Mouse (Mus musculus) fibroblast of lung, adult 2 months (primary cell): ENCODE measurements around the gene Anks3.

Experiments
- DNase-seq: peaks from one replicate; pipeline ENCODE4 v3.0.0-alpha.2; 2011; ENCODE audit warnings: low read depth

Gene Anks3

DNA sequence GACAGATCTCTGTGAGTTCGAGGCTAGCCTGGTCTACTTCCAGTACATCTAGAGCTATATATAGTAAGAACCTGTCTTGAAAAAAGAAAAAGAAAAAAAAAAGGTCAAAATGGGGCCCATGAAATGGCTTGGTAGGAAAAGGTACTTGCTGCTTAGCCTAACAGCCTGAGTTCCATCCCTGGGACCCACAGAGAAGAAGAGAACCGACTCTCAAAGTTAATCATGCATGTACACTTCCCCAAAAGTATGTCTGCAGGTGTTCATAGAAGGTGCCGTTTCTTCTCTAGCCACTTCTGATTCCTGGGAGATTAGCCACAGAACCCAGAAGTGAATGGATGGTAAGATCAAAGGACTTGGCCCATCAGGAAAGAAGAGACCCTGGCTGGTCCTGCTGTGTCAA is 4.4 kb upstream of the Anks3 start:
- DNase-seq = no peak

DNA sequence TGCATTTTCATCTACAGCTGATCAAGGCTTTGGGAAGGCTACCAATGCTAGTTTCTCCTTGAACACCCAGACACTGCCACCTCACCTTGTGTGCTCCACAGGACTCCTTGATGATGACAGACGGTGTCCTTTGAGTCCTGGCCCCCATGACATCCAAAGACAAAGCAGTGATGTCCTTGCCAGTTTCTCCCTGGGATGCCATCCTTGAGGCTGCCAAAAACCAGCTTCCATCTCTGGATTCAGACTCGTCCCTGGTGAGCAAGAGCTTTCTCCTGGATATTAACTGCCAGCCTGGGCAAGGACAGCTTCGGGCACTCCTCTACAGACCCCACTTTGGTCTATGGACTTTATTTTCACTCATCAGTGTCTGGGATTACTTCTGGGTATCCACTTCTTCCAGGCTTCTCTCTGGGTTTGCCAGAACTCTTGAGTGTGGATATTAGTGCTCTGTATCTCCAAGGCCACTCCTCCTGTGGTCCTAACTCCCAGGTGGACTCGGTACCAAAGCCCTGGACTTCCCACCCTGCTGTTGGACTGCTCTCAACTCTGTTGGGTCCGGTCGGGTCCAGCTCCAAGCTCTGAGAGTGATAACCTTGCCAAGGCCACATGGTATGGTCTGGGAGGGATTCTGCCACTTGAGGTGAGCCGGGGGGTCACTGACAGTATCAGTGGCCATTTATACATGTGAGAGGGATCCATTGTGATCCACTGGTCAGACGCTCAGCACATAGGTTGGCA is 1.6 kb upstream of the Anks3 start:
- no peak for DNase-seq

DNA sequence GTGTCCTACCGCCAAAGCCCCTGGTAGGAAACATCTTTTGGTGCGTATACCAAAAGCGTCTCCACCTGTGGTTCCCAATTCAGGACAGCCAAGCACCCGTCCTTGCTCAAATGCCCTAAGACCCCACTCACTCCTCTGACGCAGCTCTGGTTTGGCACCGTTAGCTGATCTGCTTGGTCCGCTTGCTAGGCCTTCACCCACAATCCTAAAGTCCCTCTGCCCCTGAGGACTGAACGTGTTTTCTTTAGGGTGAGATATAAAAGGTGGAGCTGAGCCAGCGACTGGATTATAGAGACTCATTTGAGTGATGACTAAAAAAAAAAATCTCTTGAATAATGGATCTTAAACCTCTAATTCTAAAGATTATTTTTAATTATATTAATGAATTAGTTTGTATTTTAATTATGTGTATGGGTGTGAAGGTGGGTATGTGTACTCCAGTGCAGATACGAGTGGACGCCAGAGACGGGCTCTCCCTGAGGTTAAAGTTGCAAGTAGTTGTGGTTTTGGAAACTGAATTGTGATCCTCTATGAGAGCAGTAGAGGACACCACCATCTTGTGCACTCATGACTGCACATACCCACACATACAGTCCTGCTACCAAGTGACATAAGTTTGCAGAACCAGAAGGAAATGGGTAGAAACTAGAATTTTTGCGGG is 856 bp upstream of the Anks3 start:
- DNase-seq = peak; percentile 16

DNA sequence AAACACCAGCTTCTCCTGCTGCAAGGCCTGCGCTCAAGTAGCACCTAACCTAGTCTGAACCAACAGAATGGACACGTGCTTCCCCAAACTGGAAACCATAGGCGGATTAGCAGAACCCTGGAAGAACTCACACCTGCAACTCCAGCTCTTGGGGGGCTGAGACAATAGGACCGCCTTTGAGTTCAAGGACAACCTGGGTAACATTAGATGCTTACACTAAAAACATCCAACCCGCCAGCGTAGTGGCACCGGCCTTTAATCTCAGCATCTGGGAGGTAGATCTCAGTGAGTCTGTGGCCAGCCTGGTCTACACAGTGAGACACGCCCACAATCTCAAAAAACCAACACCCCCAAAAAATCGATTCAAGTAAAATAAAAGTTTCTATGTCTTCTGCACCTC is 659 bp downstream of the Anks3 start:
- DNase-seq = no peak

DNA sequence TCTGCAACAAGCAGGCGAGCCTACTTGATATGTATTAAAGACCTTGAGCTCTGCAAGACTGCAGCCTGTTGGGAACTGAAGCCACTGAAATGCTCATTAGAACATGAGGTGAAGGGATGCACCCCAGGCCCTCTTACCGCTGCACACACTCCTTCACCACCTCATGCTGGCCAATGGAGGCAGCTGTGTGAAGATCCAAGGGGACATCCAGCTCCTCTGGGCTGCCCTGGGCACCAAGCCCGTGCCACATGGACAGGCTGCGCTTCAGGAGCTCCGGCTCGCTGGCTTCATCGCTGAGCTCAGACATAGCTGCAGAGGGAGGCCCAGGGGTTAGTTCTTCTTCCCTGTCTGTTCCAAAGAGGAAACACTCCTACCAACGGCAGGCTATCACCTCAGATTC is 3.7 kb downstream of the Anks3 start:
- DNase-seq = no peak

DNA sequence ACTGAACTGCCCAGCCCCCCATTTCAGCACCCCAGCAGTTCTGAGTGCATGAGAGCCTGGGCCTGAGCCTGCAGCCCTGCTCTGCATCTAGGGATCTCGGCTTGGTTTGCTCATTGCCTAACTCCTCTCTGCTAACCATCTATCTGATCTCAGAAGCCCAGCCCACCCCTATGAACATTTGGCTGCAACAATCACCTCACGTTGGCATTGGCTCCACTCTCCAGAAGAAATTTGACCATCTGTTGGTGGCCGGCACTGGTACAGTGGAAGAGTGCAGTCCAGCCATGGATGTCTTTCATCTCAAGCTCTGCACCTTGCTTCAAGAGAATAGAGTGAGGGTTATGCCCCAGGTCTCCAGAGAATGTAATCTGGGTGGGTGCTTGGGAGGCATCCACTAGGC is 6.6 kb downstream of the Anks3 start:
- no peak for DNase-seq

DNA sequence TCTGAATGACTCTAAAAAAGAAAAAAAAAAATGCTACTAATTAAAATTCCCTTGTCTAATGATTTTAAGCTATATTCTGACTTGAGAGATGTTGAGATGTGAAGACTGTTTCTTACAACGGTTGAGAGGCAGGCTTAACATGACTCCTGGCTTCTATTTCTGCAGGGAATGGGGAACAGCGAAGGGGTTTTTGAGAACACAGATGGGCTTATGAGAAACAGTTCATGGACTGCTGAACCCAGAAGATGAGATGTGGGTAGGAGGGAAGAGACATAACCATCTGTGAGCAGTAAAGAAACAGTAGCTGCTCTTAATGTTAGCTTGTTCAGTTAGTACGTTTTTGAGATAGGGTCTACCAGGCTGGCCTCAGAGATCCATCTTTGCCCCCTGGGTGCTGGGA is 7.4 kb downstream of the Anks3 start:
- no peak for DNase-seq

DNA sequence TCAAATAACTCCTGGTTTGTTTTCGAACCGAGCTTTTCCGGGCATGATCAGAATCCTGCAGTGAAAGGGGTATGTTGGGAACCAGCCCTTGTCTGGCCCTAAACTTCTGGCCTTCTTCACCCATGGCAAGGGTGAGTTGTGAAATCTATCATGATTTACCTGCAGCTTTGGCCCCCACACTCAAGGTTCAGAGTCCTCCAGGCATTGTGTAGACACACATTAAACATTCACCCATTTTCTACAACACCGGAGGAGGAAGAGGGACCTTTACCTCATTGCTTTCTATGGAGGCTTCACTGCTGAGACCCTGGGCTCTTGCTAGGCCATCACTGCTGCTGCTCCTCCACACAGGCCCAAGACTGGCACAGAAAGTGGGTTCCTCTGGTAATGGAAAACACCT is 16.6 kb downstream of the Anks3 start:
- DNase-seq = no peak

DNA sequence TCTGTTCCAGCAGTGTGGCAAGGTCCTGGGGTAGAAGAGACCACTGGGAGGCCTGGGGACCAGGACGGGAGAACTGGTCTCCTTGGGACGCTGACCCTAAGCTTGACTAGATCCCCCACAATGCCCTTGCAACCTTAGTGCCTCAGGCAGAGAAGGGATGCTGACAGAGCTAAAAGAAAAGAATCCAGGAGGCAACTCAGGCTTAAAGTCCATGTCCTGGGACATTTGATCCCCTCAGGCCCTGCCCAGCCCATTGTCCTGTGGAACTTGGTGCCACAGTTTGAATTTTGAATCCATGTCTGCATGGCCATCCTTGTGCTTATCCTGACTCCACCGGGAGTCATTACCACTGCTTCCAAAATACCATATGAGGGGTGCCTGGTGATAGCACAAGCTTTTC is 17.9 kb downstream of the Anks3 start:
- no peak for DNase-seq

DNA sequence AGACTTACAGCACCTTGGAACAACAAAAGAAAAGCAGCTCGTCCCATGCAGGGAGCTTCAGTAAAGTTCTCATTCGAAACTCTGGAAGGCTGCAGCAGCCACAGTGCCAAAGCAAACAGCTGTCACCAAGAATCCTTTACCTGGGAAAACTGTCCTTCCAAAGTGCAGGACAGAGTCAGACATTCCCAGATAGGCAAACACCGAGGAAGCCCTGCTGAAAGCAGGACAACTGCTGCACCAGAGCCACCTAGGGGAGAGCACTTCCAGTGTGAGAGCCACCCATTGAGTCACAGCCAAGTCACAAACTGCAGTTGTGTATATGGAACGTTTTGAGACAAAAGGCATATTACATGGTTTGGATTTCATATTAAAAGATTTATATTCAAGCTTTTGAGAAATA is 18.6 kb downstream of the Anks3 start:
- DNase-seq = no peak

DNA sequence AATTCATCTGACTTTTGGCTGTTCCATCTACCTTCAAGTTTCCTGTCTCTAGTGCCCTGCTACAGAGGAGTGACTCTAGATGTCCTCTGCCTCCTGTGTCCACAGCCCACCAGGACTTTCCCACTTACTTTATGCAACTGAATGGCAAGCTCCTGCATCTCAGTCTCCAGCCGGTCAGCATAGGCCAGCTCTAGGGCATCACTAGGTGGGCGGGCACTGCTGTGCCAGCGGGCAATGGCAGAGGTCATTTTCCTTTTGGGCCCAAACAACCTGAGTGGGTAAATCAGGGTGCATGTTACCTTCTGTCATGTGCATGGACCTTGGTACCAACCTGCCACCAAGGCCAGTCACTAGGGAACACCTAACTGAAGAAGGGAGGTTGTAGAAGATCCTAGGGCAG is 20.6 kb downstream of the Anks3 start:
- DNase-seq = no peak

DNA sequence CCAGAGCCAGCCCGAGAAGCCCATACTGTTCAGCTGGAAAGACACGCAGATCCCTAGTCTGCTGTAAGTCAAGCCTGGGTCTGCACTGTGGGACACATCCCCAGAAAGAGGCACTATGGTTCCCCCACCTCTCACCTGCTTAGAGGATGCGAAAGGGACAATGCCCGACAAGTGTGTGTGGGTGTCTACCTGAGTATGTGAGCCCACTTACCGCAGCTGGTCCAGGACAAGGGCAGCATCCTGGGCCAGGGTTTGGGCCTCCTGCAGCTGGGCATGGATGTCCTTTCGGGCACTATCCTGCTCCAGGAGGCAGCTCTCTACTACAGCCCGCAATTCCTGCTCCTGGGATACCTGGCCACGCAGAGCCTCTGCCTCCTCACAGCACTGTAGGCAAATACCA is 21.1 kb downstream of the Anks3 start:
- DNase-seq = no peak

DNA sequence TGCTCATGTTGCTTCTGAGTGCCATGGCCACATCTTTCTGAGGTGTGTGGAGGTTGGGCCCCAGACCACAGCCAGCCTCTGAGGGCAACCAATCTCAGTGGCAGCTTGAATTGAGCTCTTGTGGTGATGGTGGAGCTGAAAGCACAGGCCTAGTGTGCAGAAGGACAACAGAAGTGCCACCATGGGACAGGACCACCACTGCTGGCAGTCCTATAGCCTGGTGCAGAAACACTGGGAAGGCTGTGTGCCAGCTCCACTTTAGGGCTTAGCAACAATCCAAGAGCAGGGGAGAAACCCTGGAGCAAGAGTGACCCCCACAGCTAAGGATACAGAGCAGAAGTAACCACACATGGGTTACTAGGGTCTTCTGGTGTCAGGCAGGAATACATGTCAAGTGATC is 23.0 kb downstream of the Anks3 start:
- DNase-seq = no peak

DNA sequence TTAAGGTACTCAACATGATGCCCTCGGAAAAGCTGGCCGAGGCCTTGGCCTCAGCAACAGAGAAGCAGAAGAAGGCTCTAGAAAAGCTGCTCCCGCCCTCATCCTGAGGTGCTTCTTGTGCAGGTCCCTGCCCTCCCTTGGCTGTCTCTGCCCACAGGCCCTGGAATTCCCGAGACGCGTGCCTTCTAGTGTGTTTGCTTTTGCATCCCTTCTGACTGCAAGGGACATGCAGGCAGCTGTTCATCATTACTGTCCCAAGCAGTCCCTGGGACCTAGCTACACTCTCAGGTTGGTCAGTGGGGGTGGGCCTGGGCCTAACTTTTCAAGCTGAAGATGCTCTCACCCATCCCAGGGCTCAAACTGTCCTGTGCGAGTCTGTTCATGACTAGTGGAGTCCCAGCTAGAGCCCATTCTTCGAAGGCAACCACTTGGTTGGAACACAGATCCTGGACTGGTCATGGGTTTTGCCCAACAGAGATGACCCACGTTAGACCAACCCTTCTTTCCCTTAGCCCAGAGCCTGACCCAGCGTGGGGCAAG is 23.6 kb downstream of the Anks3 start:
- DNase-seq = no peak

DNA sequence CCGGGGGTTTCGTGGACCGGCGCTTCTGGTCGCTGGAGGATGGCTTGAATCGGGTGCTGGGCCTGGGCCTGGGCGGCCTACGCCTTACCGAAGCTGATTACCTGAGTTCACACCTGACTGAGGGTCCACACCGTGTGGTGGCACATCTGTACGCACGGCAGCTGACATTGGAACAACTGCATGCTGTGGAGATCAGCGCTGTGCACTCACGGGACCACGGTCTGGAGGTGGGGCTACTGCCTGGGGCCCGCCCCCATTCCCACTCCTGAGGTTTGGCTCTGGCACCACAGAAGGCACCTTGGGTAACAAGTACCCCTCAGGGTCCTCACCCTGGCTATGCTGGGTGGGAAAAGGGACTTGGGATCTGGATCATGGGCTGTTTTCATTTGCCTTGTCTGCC is 24.6 kb downstream of the Anks3 start:
- peak; percentile 27 for DNase-seq

DNA sequence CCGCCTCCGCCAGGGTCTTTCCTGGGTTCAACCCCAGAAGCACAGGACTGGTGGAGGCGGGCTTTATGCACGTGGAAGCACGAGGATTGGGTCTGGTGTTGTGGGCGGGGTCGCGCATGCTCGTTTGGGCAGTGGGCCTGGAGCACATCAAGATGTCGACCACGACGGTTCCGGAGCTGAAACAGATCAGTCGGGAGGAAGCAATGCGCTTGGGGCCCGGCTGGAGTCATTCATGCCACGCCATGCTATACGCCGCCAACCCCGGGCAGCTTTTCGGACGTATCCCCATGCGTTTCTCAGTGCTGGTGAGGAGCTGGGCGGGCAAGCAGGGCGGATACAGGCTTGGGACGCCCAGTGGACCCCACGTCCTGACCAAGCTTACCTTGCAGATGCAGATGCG is 25.0 kb downstream of the Anks3 start:
- DNase-seq = peak; percentile 83

DNA sequence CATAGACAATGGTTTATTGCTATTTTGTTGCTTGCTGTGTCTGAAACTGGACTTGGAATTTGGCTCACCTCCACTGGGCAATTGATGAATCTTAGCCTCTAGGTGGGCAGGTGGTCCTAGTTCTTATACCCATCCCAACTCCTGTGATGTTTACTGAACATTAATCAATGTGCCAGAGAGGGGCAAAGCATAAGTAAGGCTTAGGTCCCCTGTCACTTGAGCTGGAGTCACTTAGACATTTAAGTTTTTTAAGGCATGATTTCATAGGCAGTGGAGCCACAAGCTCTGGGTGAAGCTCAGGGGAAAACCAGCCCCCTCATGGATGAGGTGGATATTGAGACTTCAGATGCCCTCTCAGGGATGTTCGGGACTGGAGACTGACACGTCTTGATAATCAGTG is 25.5 kb downstream of the Anks3 start, which contains the start of gene Nudt16l1:
Gene Nudt16l1 (plus strand): TSS at position 301 of the 400 bp plus-strand sequence.
- no peak for DNase-seq

DNA sequence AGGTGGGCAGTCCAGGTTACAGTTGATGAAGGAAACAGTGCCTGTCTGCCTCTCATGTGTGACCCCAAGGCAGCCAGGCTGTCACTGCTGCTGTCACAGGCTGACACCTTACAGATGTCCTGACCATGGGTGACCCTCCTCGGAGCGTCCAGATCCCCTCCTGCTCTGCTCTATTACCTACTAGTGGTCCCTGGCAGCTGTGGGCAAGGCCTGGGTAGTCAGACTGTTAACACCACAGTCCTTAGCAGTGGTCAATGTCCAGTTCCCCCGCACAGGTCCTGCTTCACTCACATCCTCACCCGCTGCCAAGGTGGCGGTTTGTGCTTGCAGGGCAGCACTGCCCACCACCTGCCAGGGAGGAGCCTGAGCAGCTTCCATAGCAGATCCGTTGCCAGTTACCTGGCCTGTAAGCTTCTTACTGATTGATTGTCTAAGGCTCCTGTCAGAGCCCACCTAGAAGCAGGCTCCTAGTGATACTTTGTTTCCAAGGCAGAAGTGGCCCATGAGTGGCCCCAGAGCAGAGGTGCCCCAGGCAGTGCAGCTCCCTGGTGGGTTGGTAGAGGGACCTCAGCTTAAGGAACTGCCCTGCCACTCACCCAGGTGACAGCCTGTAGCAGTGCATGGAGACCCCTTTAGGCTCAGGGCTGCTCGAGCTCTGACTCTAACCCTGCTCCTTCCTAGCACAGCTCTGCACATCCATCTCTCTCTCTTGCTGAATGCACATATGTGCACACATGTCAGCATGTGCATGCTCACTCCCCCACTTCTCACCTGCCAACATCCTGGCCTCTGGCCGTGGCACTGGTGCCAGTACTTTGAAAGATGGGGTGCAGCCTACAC is 26.4 kb downstream of the Anks3 start:
- no peak for DNase-seq

DNA sequence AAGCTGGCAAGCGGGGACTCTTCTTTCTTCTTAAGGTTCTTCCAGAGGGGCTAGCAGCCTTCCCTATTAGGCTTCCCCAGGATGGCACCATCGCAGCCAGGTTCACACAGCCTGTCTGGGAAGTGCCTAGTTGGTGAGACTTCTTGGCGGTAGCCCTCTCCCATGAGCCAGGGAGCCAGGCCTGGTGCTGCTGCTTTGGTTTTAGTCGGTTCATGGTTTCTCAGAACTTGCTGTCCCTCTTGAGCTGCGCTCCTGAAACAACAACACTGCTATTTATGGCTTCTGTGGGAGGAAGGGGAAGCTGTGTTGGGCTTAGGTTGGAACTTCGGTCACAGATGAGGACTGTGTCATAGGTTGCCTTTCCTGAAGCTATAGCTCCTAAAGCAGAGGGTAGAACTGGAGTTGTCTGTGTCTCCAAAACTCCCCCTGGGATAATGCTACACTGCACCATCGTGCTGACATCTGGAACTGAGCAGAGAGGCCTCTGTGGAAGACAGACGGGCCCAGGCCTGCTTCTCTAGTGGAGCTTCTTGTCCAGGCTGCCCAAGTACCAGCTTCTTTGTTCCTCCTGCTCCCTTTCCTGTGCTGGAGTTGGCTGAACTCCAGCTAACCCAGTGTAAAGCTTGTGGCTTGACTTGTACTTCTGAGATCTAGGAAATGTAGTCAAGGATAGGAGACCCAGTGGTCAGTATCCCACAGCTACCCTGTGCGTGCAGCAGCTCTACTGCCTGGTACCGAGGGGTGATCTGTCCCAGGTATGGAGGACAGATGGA is 27.9 kb downstream of the Anks3 start:
- no peak for DNase-seq

DNA sequence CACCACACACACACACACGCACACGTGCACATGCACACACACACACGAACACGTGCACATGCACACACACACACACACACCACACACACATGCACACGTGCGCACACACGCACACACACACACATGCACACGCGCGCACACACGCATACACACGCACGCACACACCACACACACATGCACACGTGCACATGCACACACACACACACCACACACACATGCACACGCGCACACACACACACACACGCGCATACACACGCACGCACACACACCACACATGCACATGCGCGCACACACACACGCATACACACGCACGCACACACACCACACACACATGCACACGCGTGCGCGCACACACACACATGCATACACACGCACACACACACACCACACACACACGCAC is 28.6 kb downstream of the Anks3 start:
- DNase-seq = no peak

DNA sequence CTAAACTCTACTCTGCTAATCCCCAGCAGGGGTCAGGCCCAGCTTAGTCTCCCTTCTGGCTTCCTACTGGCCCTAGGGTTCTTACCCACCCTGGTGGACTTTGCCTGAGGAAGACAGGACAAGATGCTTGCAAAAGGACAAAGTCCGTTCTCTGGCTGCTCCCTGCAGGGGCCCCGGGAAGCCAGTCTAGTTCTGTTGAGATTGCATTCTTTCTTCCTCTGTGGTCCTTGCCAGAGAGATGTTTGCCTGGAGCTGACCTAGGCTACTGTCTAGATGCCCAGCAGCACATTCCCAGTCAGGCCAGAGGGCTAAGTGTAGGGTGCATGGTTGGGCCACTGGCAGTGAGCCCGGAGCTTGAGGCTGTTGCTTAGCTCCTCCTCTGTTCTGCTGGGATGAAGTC is 31.6 kb downstream of the Anks3 start:
- DNase-seq = peak; percentile 7

DNA sequence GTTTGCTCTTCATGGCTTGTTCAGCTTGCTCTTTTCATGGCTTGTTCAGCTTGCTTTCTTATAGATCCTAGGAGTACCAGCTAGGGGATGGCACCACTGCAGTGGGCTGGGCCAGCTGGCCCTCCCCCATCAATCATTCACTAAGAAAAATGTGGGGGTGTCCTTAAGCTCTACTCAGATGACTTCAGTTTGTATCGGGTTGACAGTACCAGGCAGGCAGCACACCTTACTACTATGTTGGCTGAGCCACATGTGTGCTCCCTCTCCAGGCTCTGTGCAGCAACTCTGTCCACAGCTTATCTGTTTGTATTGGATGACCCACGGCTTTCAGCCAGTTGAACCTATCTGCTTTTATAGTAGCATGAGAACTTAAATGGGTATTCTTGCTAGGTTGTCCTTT is 35.5 kb downstream of the Anks3 start:
- DNase-seq = no peak
